Mouse (Mus musculus) lung, postnatal 25 days (tissue): ENCODE measurements around the gene Serpina11.
"Not testable (repeated sequence)": the region's sequence is repeated elsewhere in the genome, so short reads cannot be mapped to it uniquely, and the experiment has no call there.

Experiments
- DNase-seq: peaks from one replicate; pipeline ENCODE4 v3.0.0; 2022; ENCODE audit warnings: low spot score

Gene Serpina11

GRCm38 (mm10) chr12:103971080-103971479, 18.7 kb downstream of the Serpina11 start:
- no peak for DNase-seq

- DNase-seq: no peak
Measured at GRCm38 (mm10) chr12:103969577-103970116, 20.1 kb downstream of the Serpina11 start.

- DNase-seq: no peak
Measured at GRCm38 (mm10) chr12:103966761-103967160, 23.0 kb downstream of the Serpina11 start.

DNA sequence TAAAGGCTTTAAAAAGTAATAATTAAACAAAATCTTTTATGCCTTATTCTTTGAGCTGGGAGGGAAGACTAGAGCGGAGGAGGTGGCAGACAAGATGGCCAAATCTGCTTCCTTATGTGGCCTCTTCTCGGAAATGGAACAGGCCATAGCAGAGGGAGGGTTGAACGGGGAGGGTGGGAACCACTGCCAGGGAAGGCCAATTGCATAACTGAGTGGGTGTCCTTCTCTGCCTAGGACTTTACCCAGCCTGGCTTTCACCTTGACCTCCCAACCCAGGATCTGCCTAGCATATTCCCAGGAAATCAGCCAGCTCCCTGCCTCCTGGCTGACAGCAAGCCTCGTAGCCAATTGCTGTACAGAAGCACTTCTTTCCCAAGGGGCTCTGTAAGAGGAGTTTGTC, 26.5 kb downstream of the Serpina11 start:
- no peak for DNase-seq

- DNase-seq: no peak
Measured at GRCm38 (mm10) chr12:103962860-103963259, 26.9 kb downstream of the Serpina11 start.

DNA sequence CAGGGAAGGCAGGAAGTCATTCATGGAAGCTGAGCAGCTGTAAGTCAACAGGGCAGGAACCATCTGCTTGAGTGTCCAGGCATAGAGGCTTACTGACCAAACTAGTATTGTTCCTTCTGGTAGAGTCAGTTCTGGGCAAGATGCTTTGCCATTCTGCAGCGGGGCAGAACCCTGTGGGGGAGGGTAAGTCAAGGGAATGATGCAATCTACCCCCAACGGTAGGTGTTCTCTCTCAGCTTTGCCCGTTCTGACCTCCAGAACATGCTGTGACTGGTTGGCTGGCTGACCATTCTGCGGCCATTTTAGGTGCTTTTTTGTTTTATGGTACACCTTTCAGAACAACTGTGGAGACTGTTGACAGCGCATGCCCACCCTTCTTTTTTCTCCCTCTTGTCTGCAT, 27.4 kb downstream of the Serpina11 start:
- no peak for DNase-seq

DNA sequence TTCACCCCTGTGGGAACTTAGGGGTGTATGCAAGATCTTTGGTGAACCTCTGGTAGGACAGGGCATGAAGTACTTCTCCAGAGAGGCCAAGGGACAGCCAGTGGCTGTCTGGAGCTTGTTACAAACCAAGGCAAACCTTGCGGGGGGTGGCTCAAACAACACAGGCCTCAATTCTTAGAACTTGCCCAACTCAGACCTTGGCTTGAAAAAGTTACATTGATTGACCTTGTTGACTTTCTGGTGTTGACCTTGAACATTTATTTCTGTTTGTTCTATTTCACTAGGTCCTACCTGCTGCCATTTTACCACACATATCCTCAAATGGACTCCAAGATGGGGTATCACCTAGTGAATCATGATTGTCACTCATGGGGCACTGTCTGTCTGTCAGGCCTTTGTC, 28.0 kb downstream of the Serpina11 start:
- DNase-seq: no peak

- no peak for DNase-seq
Measured at GRCm38 (mm10) chr12:103958798-103959197, 31.0 kb downstream of the Serpina11 start, which contains the start of gene Serpina1e. Gene Serpina1e (minus strand): TSS chr12:103958975.

DNA sequence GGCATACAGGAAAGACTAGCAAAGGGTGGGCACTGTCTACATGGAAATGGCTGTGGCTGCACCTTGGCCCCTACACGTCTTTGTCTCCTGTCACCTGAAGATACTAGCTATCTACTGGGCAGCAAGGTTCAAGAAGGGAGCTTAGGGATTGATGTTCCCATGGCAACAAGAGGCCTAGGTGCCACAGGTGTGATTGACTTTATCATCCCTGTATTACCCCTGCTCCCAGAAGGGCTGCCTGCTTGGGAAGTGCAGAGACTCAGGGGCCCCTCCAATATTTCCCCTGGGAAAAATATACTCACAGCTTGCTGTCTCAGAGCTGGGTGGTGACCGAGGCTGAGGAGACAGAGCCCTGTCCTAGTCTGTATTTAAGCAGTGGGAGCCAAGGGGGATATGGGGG, 33.2 kb downstream of the Serpina11 start:
- DNase-seq: not testable (repeated sequence)

GRCm38 (mm10) chr12:103952972-103953371, 36.8 kb downstream of the Serpina11 start:
- DNase-seq: not testable (repeated sequence)

DNA sequence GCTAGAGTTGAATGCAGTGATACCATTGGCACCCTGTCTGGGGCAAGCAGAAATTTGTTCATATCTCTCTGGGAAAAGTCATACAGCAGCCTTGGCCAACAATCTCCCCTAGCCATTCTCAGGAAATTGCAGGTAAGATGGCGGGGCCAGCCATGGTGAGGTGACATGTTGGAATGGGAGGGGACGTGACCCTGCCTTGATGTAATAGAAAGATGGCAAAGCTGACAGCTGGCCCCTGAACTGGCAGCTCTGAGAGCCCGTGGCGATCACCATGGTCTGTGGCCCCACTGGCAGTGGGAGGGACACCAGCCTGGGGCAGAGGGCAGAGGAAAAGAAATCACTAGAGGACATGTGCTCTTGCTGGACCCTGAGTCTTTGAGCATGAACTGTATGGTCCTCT, 43.5 kb downstream of the Serpina11 start:
- no peak for DNase-seq
